Mouse (Mus musculus): ENCODE results near the gene Tifa.

Tifa gene

DNA sequence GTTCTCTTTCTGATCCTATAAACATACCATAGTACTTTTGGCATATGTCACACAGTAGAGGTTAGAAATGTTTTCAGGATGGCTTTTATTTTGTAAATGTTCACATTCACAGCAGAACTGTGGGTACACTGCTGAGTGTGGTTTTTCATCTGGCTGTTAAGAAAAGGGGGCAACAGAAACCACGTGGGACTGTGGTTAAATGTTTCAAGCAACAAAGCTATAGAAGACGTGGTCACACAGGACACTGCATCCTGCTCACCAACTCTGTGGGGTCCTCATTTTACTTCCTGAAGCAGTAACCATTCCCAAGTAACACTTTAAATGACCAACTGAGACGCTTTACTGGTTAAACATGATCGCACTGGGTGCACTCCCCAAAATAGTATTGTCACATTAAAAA lies 72.9 kb downstream of the Tifa start:
- DNase-seq (ENCODE audit: low spot score in 2 of 2): no peak

DNA sequence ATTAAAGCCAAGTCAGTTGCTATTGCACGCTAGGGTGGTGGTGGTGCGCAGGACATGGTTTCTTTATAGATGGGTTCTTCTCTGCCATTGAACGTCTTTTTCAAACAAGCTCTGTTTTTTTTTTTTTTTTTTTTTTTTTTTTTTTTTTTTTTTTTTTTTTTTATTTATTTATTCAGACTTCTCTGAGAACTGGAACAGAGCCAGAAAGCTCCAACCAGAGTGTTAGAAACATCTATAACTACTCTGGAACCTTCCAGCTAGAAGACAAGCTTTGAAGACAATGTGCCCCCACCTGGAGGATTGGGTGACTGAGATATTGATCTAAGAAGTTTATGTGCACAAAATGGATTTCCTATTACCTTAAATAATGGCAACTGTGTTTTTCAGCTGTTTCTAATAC lies 74.0 kb downstream of the Tifa start:
- no peak for DNase-seq (ENCODE audit: low spot score in 2 of 2)

DNA sequence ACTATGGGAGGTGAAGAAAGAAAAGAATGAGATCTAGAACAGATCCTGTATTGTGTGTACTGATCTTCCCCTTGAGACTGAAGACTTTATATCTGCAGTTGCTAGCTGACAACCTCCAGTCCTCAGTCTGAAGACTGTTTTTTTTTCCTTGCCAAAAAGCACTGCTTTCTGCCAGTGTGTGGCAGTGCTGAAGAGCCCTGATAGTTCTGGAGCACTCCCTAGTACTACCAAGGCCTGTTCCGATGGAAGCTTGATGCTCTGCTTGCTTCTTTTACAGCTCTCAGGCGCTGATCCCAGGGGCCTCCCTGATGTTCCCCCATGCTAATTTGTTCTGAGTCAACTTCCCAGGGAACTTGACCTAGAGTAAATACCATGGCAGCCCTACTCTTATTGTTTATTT lies 74.6 kb downstream of the Tifa start:
- no peak for DNase-seq (ENCODE audit: low spot score in 2 of 2)

- no peak for DNase-seq (ENCODE audit: low spot score in 2 of 2)
Measured at GRCm38 (mm10) chr3:127868046-127868758, 78.6 kb downstream of the Tifa start.

DNA sequence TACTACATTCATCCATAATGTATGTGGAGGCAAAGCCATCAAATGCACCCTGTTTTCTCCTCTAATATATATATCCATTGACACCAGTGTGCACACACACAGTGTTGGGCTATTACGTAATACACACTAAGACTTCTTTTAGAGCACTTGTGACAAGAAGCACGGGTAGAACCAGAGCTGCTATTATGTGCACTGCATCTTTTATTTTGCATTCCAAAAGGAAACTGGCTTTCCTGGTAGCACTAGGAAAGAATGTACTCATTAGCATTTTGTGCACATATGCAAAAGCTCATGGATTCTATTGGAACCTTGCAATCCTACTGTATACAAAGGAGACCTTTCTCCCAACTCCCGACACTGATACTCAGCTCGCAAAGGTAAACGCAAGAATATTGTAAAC lies 79.3 kb downstream of the Tifa start:
- no peak for DNase-seq (ENCODE audit: low spot score in 2 of 2)

GRCm38 (mm10) chr3:127871575-127871974 lies 82.0 kb downstream of the Tifa start:
- DNase-seq (ENCODE audit: low spot score in 2 of 2): no peak

DNA sequence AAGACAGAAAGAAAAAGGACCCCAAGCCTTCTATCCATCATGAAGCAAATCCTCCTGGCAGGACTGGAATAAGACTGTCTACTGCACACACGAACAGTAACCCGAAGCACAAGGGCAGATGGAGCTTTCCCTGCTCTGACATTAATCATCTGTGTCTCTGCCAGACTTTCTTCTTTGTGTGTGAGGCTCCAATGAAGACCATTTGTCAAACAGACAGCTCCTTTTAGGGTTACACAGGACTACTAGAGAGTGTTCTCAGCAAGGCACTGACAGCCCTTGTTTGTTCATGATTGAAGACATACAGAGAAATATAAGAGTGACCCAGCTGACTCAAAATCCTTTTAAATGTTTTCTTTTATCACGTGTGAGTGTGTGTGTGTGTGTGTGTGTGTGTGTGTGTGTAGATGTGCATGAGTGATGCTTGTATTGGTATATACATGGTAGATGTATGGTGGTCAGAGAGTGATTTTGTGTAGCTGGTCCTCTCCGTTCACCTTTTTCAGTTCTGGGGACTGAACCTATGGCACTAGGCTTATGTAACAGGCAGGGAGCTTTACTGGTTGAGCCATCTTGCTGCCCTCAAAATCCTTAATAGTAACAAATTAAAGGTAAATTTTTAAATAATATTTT lies 84.8 kb downstream of the Tifa start:
- DNase-seq (ENCODE audit: low spot score in 2 of 2): no peak

DNA sequence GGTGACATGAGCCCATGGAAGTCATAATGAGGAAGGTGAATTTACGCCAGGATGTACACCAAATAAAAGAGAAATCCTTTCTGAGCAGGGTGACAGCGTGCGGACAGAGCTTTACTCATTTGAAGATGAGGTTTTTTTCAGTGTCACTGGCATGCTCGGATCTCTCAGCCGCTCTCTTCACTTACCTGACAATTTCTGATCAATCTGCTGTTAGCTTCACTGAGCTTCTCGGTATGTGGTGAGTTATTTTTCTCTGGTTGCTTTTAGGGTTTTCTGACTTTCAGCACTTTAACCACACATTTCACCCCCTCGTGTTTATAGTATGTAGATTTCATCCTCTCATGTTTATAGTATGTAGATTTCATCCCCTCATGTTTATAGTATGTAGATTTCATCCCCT lies 85.5 kb downstream of the Tifa start:
- DNase-seq (ENCODE audit: low spot score in 2 of 2): no peak

- DNase-seq (ENCODE audit: low spot score in 2 of 2): no peak
Measured at GRCm38 (mm10) chr3:127875509-127875908, 85.9 kb downstream of the Tifa start.

GRCm38 (mm10) chr3:127879968-127880367 lies 90.4 kb downstream of the Tifa start:
- DNase-seq (ENCODE audit: low spot score in 2 of 2): no peak

DNA sequence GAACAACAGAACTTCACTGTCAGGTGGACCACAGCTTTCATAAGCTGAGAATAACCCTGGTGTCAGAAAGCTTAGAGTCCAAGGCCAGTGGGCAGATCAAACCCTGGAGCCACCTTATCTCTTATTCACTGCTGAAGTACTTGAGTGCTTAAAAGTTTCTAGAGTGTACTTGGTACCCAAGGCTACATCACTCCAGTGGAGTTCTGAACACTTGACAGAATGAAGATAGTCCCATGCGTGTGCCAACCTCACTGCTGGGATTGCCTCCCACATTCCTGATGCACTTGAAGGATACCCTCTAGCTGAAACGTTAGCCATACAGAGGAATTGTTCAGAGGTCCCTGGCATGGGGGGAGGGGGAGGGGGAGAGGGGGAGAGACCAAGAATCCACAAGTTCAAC lies 92.1 kb downstream of the Tifa start:
- no peak for DNase-seq (ENCODE audit: low spot score in 2 of 2)
